8 mouse cellular contexts compared by ENCODE assay signal in the genomic region with DNA sequence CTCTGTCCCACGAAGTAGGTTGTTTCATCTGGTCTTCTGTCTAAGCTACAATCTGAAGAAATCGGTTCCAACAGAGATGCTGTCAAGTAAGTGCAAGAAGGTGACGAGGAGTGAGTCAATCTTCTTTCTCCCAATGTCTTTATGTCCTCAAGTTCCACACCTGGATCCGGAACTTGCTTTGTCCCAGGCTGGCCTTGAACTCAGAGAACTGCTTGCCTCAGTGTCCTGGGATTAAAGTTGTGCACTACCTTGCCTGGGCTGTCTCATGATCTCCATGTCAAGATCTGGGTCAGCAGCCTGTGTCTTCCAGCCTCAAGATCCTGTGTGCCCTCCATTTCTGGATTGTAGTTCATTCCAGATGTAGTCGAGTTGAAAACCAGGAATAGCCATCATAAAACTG. TPM values are rescaled to one million over a fixed set of nuclear protein-coding genes. Genes with fewer than 3 reads are reported as not detected.
DNase-seq lines count a peak whose midpoint lies in the region; ATAC-seq and TF ChIP-seq lines count a peak whose summit lies in the region.

Gene Rbm17, minus strand, starts transcription at position 101 of the 400 bp plus-strand sequence.

- no peak for ATAC-seq in erythroid progenitor cell, adult 5-6 weeks (replicated peaks; ENCODE audit: low FRiP score, poor library complexity, severe bottlenecking)
- ATAC-seq in limb, embryonic 11.5 days (ENCODE audit: insufficient number of reproducible peaks, low FRiP score, low TSS enrichment, low read depth): no peak
- no peak for ATAC-seq in neutrophil, adult 5-6 weeks (ENCODE audit: extremely low read depth, insufficient number of reproducible peaks, low FRiP score, poor library complexity, severe bottlenecking)

- H3K36me3 ChIP-seq in thymus, adult 2 months (ENCODE audit: control insufficient read depth, insufficient read depth, low read length): peaks cover 12% of the 10 kb centered on the region
- peaks cover 2% of the 10 kb centered on the region; the same call in 1 of the 2 replicates for H3K36me3 ChIP-seq in limb, embryonic 11.5 days (ENCODE audit: control insufficient read depth, insufficient read depth, low read length)

- intact Hi-C loops in heart, postnatal 14 days (cut with DNase I): loop anchor here (5.0 kb wide), 3 partner anchors 57 to 173 kb away; partner anchors contain the start of genes Ankrd16, Fbh1 and Il15ra

- H3K4me3 ChIP-seq in thymus, adult 2 months (ENCODE audit: control insufficient read depth, insufficient read depth, low read length): peak within 1 kb of the TSS; percentile 79
- H3K4me3 ChIP-seq in limb, embryonic 11.5 days (ENCODE audit: low read depth, low read length): peak within 1 kb of the TSS; percentile 96

- H3K4me1 ChIP-seq in thymus, adult 2 months (replicated peaks; ENCODE audit: control insufficient read depth, insufficient read depth, low read length): peaks cover 18% of the 10 kb centered on the region
- H3K4me1 ChIP-seq in limb, embryonic 11.5 days (ENCODE audit: control insufficient read depth, insufficient read depth, low read length): 0 out of 2 replicates have a peak, but pooled peaks cover 3% of the 10 kb centered on the region

- WGBS in thymus, adult 2 months: 92% methylated on average over 5 of the region's 5 CpGs
- WGBS in limb, embryonic 11.5 days: 87% methylated on average over 5 of the region's 5 CpGs

- no peak for TF ChIP-seq POLR2A in thymus, adult 2 months (IDR thresholded peaks at IDR 0.05; ENCODE audit: control insufficient read depth, extremely low read depth, insufficient read depth, low read length, poor library complexity)

- TF ChIP-seq CTCF in thymus, adult 2 months (IDR thresholded peaks at IDR 0.05; ENCODE audit: borderline replicate concordance, control insufficient read depth, extremely low read depth, insufficient read depth, low read length, poor library complexity): no peak

- H3K9ac ChIP-seq in limb, embryonic 11.5 days (ENCODE audit: low read length): peak within 1 kb of the TSS; percentile 97

- no peak within 1 kb of the TSS; the same call in 1 of the 2 replicates for H3K4me2 ChIP-seq in limb, embryonic 11.5 days (ENCODE audit: low read depth, severe bottlenecking)

- no peak for DNase-seq in thymus, adult 2 months
- DNase-seq in thymus, postnatal 4 days: no peak
- DNase-seq in heart, postnatal 14 days: no peak
- DNase-seq in limb, embryonic 11.5 days (ENCODE audit: low spot score): no peak
- no peak for DNase-seq in Muller cell, postnatal 12 days (ENCODE audit: inconsistent ontology term)
- no peak for DNase-seq in right cerebral cortex, postnatal 10 days (ENCODE audit: low spot score in 2 of 2)

- peak within 1 kb of the TSS; percentile 56 for H3K27ac ChIP-seq in thymus, adult 2 months (ENCODE audit: control insufficient read depth, insufficient read depth, low read length)
- 0 out of 2 replicates have a peak within 1 kb of the TSS, but pooled peaks have one; percentile 9 for H3K27ac ChIP-seq in limb, embryonic 11.5 days (replicated peaks; ENCODE audit: low read depth, low read length)

- H3K9me3 ChIP-seq in limb, embryonic 11.5 days (ENCODE audit: control insufficient read depth, low read length): no peaks in the 10 kb centered on the region

- no peaks in the 10 kb centered on the region for H3K27me3 ChIP-seq in thymus, adult 2 months (ENCODE audit: control insufficient read depth, insufficient read depth, low read length)
- H3K27me3 ChIP-seq in limb, embryonic 11.5 days (ENCODE audit: control insufficient read depth, insufficient read depth, low read length): no peaks in the 10 kb centered on the region

RNA-seq across cellular contexts. Expression of gene Rbm17, which starts in this region (rescaled TPM):
- 83.6 and 84.8 TPM in 2 replicates for polyA plus RNA-seq in thymus, adult 2 months (2012; rRNA removed)
- 77.5 and 105 TPM in 2 replicates for total RNA-seq in erythroid progenitor cell, adult 5-6 weeks (2015; ENCODE audit: low replicate concordance)
- 34.4 and 55.2 TPM in 2 replicates for total RNA-seq in erythroid progenitor cell, adult 5-6 weeks (2017; ENCODE audit: low replicate concordance)
- total RNA-seq in heart, postnatal 14 days (2021): 10 to 100 TPM; 59.4 to 62.5 TPM
- 205 and 214 TPM in 2 replicates for polyA plus RNA-seq in limb, embryonic 11.5 days (2014; fragmentation: Nextera tagmentation; extraction: Ambion mirVana)
- 144 and 163 TPM in 2 replicates for total RNA-seq in neutrophil, adult 5-6 weeks (2017)
